Mouse (Mus musculus): ENCODE results near the gene Gxylt2.

The Gxylt2 gene

GRCm38 (mm10) chr6:100800497-100800955 is 96.0 kb downstream of the Gxylt2 start:
- peak; percentile 61 for DNase-seq (ENCODE audit: low spot score)

GRCm38 (mm10) chr6:100802381-100803083 is 98.0 kb downstream of the Gxylt2 start:
- DNase-seq (ENCODE audit: low spot score), result no peak

GRCm38 (mm10) chr6:100803250-100803649 is 98.7 kb downstream of the Gxylt2 start:
- no peak for DNase-seq (ENCODE audit: low spot score)

- DNase-seq (ENCODE audit: low spot score), result no peak
Measured at GRCm38 (mm10) chr6:100807187-100807586, 102.7 kb downstream of the Gxylt2 start.

GRCm38 (mm10) chr6:100807746-100808145 is 103.2 kb downstream of the Gxylt2 start:
- DNase-seq (ENCODE audit: low spot score), result no peak

GRCm38 (mm10) chr6:100808221-100808778 is 103.8 kb downstream of the Gxylt2 start:
- DNase-seq (ENCODE audit: low spot score), result no peak

GRCm38 (mm10) chr6:100810117-100810516 is 105.6 kb downstream of the Gxylt2 start:
- DNase-seq (ENCODE audit: low spot score), result no peak

- DNase-seq (ENCODE audit: low spot score), result no peak
Measured at GRCm38 (mm10) chr6:100811731-100812130, 107.2 kb downstream of the Gxylt2 start.

- no peak for DNase-seq (ENCODE audit: low spot score)
Measured at GRCm38 (mm10) chr6:100821367-100821766, 116.8 kb downstream of the Gxylt2 start.

GRCm38 (mm10) chr6:100823356-100823755 is 118.8 kb downstream of the Gxylt2 start:
- DNase-seq (ENCODE audit: low spot score), result no peak

- DNase-seq (ENCODE audit: low spot score), result no peak
Measured at GRCm38 (mm10) chr6:100824381-100824965, 119.9 kb downstream of the Gxylt2 start.

GRCm38 (mm10) chr6:100826046-100826445 is 121.5 kb downstream of the Gxylt2 start:
- no peak for DNase-seq (ENCODE audit: low spot score)

GRCm38 (mm10) chr6:100828565-100828964 is 124.0 kb downstream of the Gxylt2 start:
- DNase-seq (ENCODE audit: low spot score), result no peak

GRCm38 (mm10) chr6:100829770-100830169 is 125.2 kb downstream of the Gxylt2 start:
- DNase-seq (ENCODE audit: low spot score), result no peak

- no peak for DNase-seq (ENCODE audit: low spot score)
Measured at GRCm38 (mm10) chr6:100831188-100831587, 126.7 kb downstream of the Gxylt2 start.

GRCm38 (mm10) chr6:100831751-100832150 is 127.2 kb downstream of the Gxylt2 start:
- DNase-seq (ENCODE audit: low spot score), result no peak

GRCm38 (mm10) chr6:100833355-100833754 is 128.8 kb downstream of the Gxylt2 start, which contains the start of gene Ppp4r2:
Gene Ppp4r2, plus strand, starts transcription at chr6:100833622.
- DNase-seq (ENCODE audit: low spot score), result peak; percentile 92

- DNase-seq (ENCODE audit: low spot score), result peak; percentile 62
Measured at GRCm38 (mm10) chr6:100833811-100834481, 129.4 kb downstream of the Gxylt2 start.

- DNase-seq (ENCODE audit: low spot score), result no peak
Measured at GRCm38 (mm10) chr6:100834489-100835160, 130.1 kb downstream of the Gxylt2 start.

GRCm38 (mm10) chr6:100845058-100845457 is 140.5 kb downstream of the Gxylt2 start:
- DNase-seq (ENCODE audit: low spot score), result no peak

- no peak for DNase-seq (ENCODE audit: low spot score)
Measured at GRCm38 (mm10) chr6:100847264-100847663, 142.7 kb downstream of the Gxylt2 start.
